Mouse (Mus musculus) skeletal muscle tissue, adult 2 months (tissue): ENCODE results near the gene Sult5a1.
"Not testable (repeated sequence)": the region's sequence is repeated elsewhere in the genome, so short reads cannot be mapped to it uniquely, and the experiment has no call there.

ENCODE experiments used
- DNase-seq: peaks from one replicate; pipeline ENCODE4 v3.0.0-alpha.2; 2012; ENCODE audit warnings: low read depth, low spot score

Gene Sult5a1

DNA sequence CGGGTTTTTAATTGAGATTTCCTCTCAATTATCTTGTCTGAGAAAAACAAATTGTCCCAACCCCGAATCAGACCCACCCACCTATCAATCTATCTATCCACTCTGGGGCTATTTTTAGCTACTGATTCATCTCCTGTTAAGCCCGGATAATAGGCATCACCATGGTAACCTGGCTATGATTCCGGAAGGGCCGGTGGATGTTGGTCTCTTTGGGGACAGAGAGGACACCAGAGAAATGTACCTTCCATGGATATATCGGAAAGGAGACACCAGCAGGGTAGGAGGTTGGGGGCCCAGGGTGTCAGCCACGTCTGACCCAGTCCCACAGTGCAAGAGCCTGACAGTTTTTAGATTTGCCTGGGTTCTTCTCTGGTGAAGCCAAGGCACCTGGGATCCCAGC lies 22.7 kb downstream of the Sult5a1 start:
- no peak for DNase-seq

- no peak for DNase-seq
Measured at GRCm38 (mm10) chr8:123134149-123134713, 23.9 kb downstream of the Sult5a1 start.

GRCm38 (mm10) chr8:123132953-123133352 lies 25.2 kb downstream of the Sult5a1 start:
- no peak for DNase-seq

DNA sequence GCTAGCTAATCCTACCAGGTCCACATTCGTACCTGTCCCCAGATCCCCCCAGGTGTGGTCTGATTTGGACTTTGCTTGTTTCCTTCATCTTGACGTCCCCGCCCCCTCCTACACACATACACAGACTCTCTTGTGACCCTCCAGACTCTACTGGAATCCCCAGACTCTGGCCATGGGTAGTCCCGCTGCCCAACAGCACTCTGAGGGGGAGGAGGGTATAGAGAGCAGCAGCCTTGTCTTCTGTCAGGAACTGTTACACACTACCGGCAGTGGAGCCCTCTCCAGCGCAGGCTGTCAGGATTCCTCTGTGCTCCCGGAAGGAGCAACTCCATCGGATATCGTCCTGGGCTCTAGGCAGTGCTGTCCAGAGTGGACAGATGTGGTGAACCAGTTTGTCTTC lies 27.1 kb downstream of the Sult5a1 start:
- no peak for DNase-seq

DNA sequence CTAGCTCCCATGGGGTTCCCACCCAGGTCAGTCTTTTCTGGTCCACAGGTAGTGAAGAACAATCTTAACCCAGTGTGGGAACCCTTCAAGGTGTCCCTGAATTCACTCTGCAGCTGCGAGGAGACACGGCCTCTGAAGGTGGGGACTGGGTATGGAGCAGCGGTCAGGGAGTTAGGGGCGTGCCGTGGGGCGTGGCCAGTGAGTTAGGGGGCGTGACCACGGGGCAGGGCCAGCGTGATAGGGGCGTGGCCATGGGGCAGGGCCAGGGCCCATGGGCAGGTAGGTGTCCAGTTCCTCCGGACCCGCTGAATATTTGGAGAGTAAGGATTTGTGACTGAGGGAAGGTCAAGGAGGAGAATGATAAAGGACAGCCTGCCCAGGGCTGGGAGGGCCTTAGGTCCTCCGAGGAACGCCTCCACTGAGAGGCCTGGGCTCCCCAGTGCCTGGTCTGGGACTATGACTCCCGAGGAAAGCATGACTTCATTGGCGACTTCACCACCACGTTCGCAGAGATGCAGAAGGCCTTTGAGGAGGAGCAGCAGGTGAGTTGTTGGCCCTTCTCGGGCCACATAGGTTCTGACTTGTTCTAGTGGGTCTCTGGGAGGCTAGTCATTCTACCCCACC lies 31.8 kb downstream of the Sult5a1 start:
- no peak for DNase-seq

GRCm38 (mm10) chr8:123122670-123123069 lies 35.4 kb downstream of the Sult5a1 start:
- no peak for DNase-seq

GRCm38 (mm10) chr8:123122059-123122458 lies 36.1 kb downstream of the Sult5a1 start:
- DNase-seq, result no peak

GRCm38 (mm10) chr8:123117744-123118143 lies 40.4 kb downstream of the Sult5a1 start:
- no peak for DNase-seq

DNA sequence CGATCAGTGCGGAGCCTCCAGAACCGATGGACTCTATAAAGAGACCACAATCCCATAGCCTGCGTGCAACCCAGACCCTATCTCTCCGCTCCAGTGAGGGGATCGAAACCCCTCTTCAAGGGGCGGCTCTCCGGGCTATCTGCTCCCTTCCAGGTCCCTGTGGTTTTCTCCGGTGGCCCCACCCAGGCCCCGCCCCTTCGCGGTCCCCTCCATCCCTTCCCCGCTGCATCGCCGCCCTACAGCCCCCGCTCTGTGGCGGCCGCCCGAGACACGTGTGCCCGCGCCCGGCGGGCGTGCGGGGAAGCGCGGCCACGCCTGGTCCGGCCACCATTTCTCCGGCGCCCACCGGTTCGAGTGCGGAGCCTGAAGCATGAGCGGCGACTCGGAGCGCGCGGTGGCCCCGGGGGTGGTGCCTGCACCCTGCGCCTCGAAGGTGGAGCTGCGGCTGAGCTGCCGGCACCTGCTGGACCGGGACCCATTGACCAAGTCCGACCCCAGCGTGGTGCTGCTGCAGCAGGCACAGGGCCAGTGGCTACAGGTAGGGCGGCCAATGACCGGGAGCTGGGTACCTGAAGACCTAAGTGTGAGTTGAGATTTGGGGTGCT lies 40.9 kb downstream of the Sult5a1 start, which contains the start of gene Cpne7:
Gene Cpne7, plus strand, starts transcription at position 248 of the 605 bp plus-strand sequence.
- DNase-seq, result no peak

GRCm38 (mm10) chr8:123114644-123115043 lies 43.5 kb downstream of the Sult5a1 start:
- no peak for DNase-seq

DNA sequence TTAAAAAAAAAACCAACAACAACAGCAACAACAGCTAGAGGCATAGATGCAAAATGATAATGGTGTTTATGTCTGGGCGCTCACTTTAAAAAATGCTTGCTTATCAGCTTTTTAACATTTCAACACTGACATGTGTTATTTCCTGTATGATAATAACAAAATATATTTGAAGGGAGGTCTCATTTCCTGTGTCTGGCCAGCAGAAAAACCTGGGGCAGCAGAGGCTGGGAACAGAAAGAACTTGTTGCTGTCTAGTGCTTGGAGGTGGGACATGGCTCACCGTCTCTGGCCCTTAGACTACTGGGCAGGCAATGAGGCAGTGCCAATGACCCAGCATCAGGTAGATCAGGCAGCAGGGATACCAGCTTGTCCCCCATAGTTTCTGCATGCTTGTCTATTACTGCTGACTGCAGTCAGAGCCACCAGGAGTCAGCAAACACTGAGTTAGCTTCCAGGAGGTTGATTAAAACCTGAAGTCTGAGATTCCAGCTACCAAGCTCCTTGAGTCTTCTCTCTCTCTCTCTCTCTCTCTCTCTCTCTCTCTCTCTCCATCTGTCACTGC lies 44.1 kb downstream of the Sult5a1 start:
- DNase-seq, result no peak

DNA sequence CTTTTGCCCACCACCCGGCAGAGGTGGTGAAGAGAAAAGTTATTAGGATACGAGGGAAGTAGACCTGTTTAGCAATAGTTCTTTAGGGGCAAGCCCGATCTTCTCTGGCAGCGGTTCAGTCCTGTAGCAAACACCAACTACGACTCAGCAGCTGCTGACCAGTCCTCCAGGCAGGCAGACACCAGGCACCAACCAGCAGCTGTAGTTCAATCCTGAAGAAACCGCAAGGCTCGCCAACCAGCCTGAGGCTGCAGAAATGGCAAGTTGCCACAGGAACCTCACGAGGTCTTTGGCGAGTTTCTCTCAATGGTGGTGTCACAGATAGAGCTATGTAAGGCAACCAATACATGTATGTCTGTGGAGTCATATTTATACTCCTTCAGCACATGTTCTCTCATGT lies 45.2 kb downstream of the Sult5a1 start:
- no peak for DNase-seq

- no peak for DNase-seq
Measured at GRCm38 (mm10) chr8:123110649-123111048, 47.5 kb downstream of the Sult5a1 start.

- no peak for DNase-seq
Measured at GRCm38 (mm10) chr8:123108953-123109352, 49.2 kb downstream of the Sult5a1 start.

- no peak for DNase-seq
Measured at GRCm38 (mm10) chr8:123108010-123108409, 50.1 kb downstream of the Sult5a1 start.

GRCm38 (mm10) chr8:123106531-123106930 lies 51.6 kb downstream of the Sult5a1 start:
- DNase-seq, result no peak

GRCm38 (mm10) chr8:123105553-123106326 lies 52.4 kb downstream of the Sult5a1 start:
- no peak for DNase-seq

- DNase-seq, result no peak
Measured at GRCm38 (mm10) chr8:123104046-123104767, 53.9 kb downstream of the Sult5a1 start.

DNA sequence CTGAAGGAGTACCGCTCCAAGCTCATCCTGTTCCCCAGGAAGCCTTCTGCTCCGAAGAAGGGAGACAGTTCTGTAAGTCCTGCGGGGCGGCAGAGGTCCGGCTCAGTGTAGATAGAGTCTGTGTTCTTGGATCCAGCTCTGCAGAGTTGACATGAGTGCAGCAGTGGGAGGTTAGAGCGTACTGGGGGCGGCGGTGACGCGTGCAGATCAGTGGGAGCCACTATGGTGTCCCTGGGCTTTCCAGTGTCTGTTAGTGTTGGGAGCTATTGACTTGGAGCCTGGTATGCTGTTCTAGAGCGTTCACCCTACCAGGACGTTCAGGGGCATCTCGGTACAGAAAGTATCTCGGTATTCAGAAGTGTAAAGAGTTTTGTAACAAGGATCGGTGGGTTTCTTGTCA lies 54.8 kb downstream of the Sult5a1 start:
- DNase-seq, result no peak

DNA sequence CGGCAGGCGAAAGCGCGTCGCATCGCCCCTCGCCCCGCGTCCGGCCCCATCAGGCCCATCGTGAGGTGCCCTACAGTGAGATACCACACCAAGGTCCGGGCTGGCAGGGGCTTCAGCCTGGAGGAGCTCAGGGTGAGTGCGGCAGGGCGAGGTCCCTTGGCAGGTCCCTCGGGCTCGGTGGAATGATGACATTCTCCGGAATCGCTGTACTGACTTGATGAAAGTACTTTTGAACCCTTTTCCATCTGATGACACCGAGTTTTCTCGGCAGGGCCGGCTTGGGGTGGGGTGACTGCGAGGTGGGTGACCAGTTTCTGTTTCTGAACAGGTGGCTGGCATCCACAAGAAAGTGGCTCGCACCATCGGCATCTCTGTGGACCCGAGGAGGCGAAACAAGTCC lies 55.3 kb downstream of the Sult5a1 start:
- DNase-seq, result not testable (repeated sequence)
